18 mouse cellular contexts compared by ENCODE assay signal in genomic region chr6:56068516-56068915, GRCm38 (mm10). TPM values are rescaled to one million over a fixed set of nuclear protein-coding genes. Genes with fewer than 3 reads are reported as not detected.
"Had no signal": no experiment of that assay in that cellular context is flagged by ENCODE, and none has a peak within 500 bp of the region (broad histone marks: within the 10 kb centered on the region; RNA-seq: fewer than 3 reads in every experiment).

No protein-coding gene starts in this region.

- H3K27ac ChIP-seq: neural tube, embryonic 13.5 days; neural tube, embryonic 15.5 days; stomach, embryonic 15.5 days; stomach, postnatal 0 days had no signal

- H3K4me2 ChIP-seq: neural tube, embryonic 13.5 days; neural tube, embryonic 15.5 days; stomach, embryonic 15.5 days had no signal

- DNase-seq: retina, postnatal 1 day; right cerebral cortex, adult 18-20 months; right cerebral cortex, postnatal 14 days; right cerebral cortex, postnatal 25 days; right cerebral cortex, postnatal 4 days; spleen, adult 18-20 months; thymus, adult 18-20 months; thymus, adult 2 months; thymus, postnatal 14 days; thymus, postnatal 25 days; thymus, postnatal 36 days; thymus, postnatal 4 days had no signal

- H3K27me3 ChIP-seq: neural tube, embryonic 15.5 days; stomach, embryonic 15.5 days had no signal

- H3K4me3 ChIP-seq: neural tube, embryonic 13.5 days; neural tube, embryonic 15.5 days; stomach, embryonic 15.5 days had no signal

- H3K9ac ChIP-seq: neural tube, embryonic 13.5 days; neural tube, embryonic 15.5 days; stomach, embryonic 15.5 days had no signal

- H3K9me3 ChIP-seq: neural tube, embryonic 13.5 days; neural tube, embryonic 15.5 days; stomach, embryonic 15.5 days had no signal

- H3K4me1 ChIP-seq: neural tube, embryonic 13.5 days; stomach, embryonic 15.5 days had no signal

- H3K36me3 ChIP-seq: neural tube, embryonic 13.5 days; neural tube, embryonic 15.5 days; stomach, embryonic 15.5 days had no signal

RNA-seq across cellular contexts. Expression of gene Ppp1r17, which starts 51.2 kb away (rescaled TPM):
- polyA plus RNA-seq: small intestine, adult 2 months; spleen, adult 2 months had no signal
